In genomic region chr7:41502402-41502801, GRCm38 (mm10) we compare ENCODE assay signal across 20 mouse cellular contexts. TPM values are rescaled to one million over a fixed set of nuclear protein-coding genes. Genes with fewer than 3 reads are reported as not detected.
DNase-seq lines count a peak whose midpoint lies in the region; ATAC-seq and TF ChIP-seq lines count a peak whose summit lies in the region.
"Had no signal": no experiment of that assay in that cellular context is flagged by ENCODE, and none has a peak within 500 bp of the region (broad histone marks: within the 10 kb centered on the region; RNA-seq: fewer than 3 reads in every experiment).

No protein-coding gene starts in this region.

- DNase-seq in CD4-positive, CD25-positive, alpha-beta regulatory T cell, adult 2 months (ENCODE audit: low read depth, low spot score), result peak; percentile 7
- DNase-seq in kidney, adult 2 months, result no peak
- no peak for DNase-seq in kidney, adult 18-20 months
- peak; percentile 11 for DNase-seq in thymus, postnatal 4 days
- DNase-seq in thymus, postnatal 36 days, result no peak
- DNase-seq: adrenal gland, postnatal 10 days; gastrocnemius, postnatal 25 days; lung, embryonic 14.5 days; lung, postnatal 4 days; right cerebral cortex, postnatal 25 days had no signal

- peak; percentile 17; the same call in 1 of the 2 replicates for TF ChIP-seq CTCF in kidney, adult 2 months (conservative IDR thresholded peaks at IDR 0.05; ENCODE audit: insufficient read depth, insufficient read length, low read depth, low read length)

- WGBS in kidney, adult 2 months, result 57% methylated on average over 1 of the region's 1 CpGs
- WGBS in forebrain, embryonic 12.5 days, result 57% methylated on average over 1 of the region's 1 CpGs

- H3K4me1 ChIP-seq in kidney, adult 2 months (ENCODE audit: control insufficient read depth, insufficient read depth, low read length), result no peaks in the 10 kb centered on the region
- H3K4me1 ChIP-seq in forebrain, embryonic 12.5 days, result no peaks in the 10 kb centered on the region
- H3K4me1 ChIP-seq: embryonic facial prominence, embryonic 13.5 days; kidney, embryonic 15.5 days; limb, embryonic 13.5 days; midbrain, embryonic 12.5 days had no signal

- no peak for ATAC-seq in CD4-positive, CD25-positive, alpha-beta regulatory T cell, adult 4 months
- no peak for ATAC-seq in forebrain, embryonic 12.5 days (ENCODE audit: low FRiP score)
- no peak for ATAC-seq in erythroblast, adult 5-6 weeks (replicated peaks; ENCODE audit: low FRiP score, poor library complexity, severe bottlenecking)
- ATAC-seq: hindbrain, postnatal 0 days had no signal

- no peak overlapping the region for H3K4me2 ChIP-seq in forebrain, embryonic 12.5 days
- H3K4me2 ChIP-seq: embryonic facial prominence, embryonic 13.5 days; heart, embryonic 13.5 days; kidney, embryonic 15.5 days; limb, embryonic 13.5 days; lung, embryonic 14.5 days; midbrain, embryonic 12.5 days; neural tube, embryonic 13.5 days had no signal

- no peaks in the 10 kb centered on the region for H3K36me3 ChIP-seq in kidney, adult 2 months (ENCODE audit: control insufficient read depth, insufficient read depth, low read length)
- no peaks in the 10 kb centered on the region for H3K36me3 ChIP-seq in forebrain, embryonic 12.5 days (replicated peaks)
- H3K36me3 ChIP-seq: embryonic facial prominence, embryonic 13.5 days; heart, embryonic 13.5 days; kidney, embryonic 15.5 days; limb, embryonic 13.5 days; midbrain, embryonic 12.5 days; neural tube, embryonic 13.5 days had no signal

- TF ChIP-seq POLR2A in kidney, adult 2 months (IDR thresholded peaks at IDR 0.05; ENCODE audit: low read depth, low read length), result no peak

- 0 out of 2 replicates have a peak, but pooled peaks cover 5% of the 10 kb centered on the region for H3K9me3 ChIP-seq in forebrain, embryonic 12.5 days
- H3K9me3 ChIP-seq: kidney, embryonic 15.5 days; neural tube, embryonic 13.5 days had no signal

- H3K27me3 ChIP-seq in kidney, adult 2 months (replicated peaks; ENCODE audit: control insufficient read depth, insufficient read depth, low read length), result no peaks in the 10 kb centered on the region; the same call in 1 of the 2 replicates
- H3K27me3 ChIP-seq in forebrain, embryonic 12.5 days, result no peaks in the 10 kb centered on the region
- H3K27me3 ChIP-seq: embryonic facial prominence, embryonic 13.5 days; heart, embryonic 13.5 days; kidney, embryonic 15.5 days; limb, embryonic 13.5 days; midbrain, embryonic 12.5 days; neural tube, embryonic 13.5 days had no signal

- no peak overlapping the region for H3K4me3 ChIP-seq in kidney, adult 2 months (ENCODE audit: insufficient read depth, low read depth, low read length)
- H3K4me3 ChIP-seq in forebrain, embryonic 12.5 days (replicated peaks), result no peak overlapping the region
- H3K4me3 ChIP-seq: embryonic facial prominence, embryonic 13.5 days; heart, embryonic 13.5 days; kidney, embryonic 15.5 days; limb, embryonic 13.5 days; midbrain, embryonic 12.5 days; neural tube, embryonic 13.5 days had no signal

- H3K9ac ChIP-seq in forebrain, embryonic 12.5 days, result no peak overlapping the region
- H3K9ac ChIP-seq: embryonic facial prominence, embryonic 13.5 days; heart, embryonic 13.5 days; kidney, embryonic 15.5 days; limb, embryonic 13.5 days; lung, embryonic 14.5 days; midbrain, embryonic 12.5 days; neural tube, embryonic 13.5 days had no signal

- H3K27ac ChIP-seq in kidney, adult 2 months (ENCODE audit: insufficient read depth, low read depth, low read length), result no peak overlapping the region
- H3K27ac ChIP-seq in forebrain, embryonic 12.5 days, result no peak overlapping the region
- H3K27ac ChIP-seq: embryonic facial prominence, embryonic 13.5 days; heart, embryonic 13.5 days; hindbrain, postnatal 0 days; kidney, embryonic 15.5 days; limb, embryonic 13.5 days; midbrain, embryonic 12.5 days; neural tube, embryonic 13.5 days had no signal

RNA-seq across cellular contexts. Expression of gene AW146154, which starts 2.7 kb away (rescaled TPM):
- polyA plus RNA-seq in CD4-positive, CD25-positive, alpha-beta regulatory T cell, adult 4 months (2017; shearing (Covaris generic)), result 10 to 100 TPM; 17.1 to 19.1 TPM
- 3.9 and 4.7 TPM in 2 replicates for polyA plus RNA-seq in kidney, adult 2 months (2012; rRNA removed)
- polyA plus RNA-seq in forebrain, embryonic 12.5 days (2016; fragmentation: Nextera tagmentation; extraction: Ambion mirVana), result 7.7 and 9.0 TPM in 2 replicates
- total RNA-seq in erythroblast, adult 5-6 weeks (2015; ENCODE audit: low replicate concordance), result 1.7 and 4.8 TPM in 2 replicates
- total RNA-seq in erythroblast, adult 5-6 weeks (2017; ENCODE audit: low replicate concordance), result 4.0 and 4.7 TPM in 2 replicates

RNA-seq across cellular contexts. Expression of gene Gm20449, which starts 3.2 kb away (rescaled TPM):
- not detected for polyA plus RNA-seq in CD4-positive, CD25-positive, alpha-beta regulatory T cell, adult 4 months (2017; shearing (Covaris generic))
- polyA plus RNA-seq in kidney, adult 2 months (2012; rRNA removed), result 0.11 and 0.14 TPM in 2 replicates
- not detected in 2 replicates for polyA plus RNA-seq in forebrain, embryonic 12.5 days (2016; fragmentation: Nextera tagmentation; extraction: Ambion mirVana)
- total RNA-seq in erythroblast, adult 5-6 weeks (2015; ENCODE audit: low replicate concordance), result not detected in 2 replicates
- 0.14 TPM in 1 of 2 replicates, not detected in the other for total RNA-seq in erythroblast, adult 5-6 weeks (2017; ENCODE audit: low replicate concordance)
- total RNA-seq: gastrocnemius, postnatal 25 days; hindbrain, postnatal 0 days had no signal
- polyA plus RNA-seq: lung, embryonic 14.5 days had no signal

RNA-seq across cellular contexts. Expression of gene Vmn2r57, which starts 53.9 kb away (rescaled TPM):
- polyA plus RNA-seq in CD4-positive, CD25-positive, alpha-beta regulatory T cell, adult 4 months (2017; shearing (Covaris generic)), result not detected
- 0.23 and 0.25 TPM in 2 replicates for polyA plus RNA-seq in kidney, adult 2 months (2012; rRNA removed)
- polyA plus RNA-seq in forebrain, embryonic 12.5 days (2016; fragmentation: Nextera tagmentation; extraction: Ambion mirVana), result 0.06 and 0.23 TPM in 2 replicates
- not detected in 2 replicates for total RNA-seq in erythroblast, adult 5-6 weeks (2015; ENCODE audit: low replicate concordance)
- total RNA-seq in erythroblast, adult 5-6 weeks (2017; ENCODE audit: low replicate concordance), result not detected in 2 replicates

Comparison
In these comparisons a context has a peak if more than half of its experiments do, and no peak if none do; other contexts are left out.
1. DNase-seq: peak in CD4-positive, CD25-positive, alpha-beta regulatory T cell, adult 2 months (single experiment) and thymus, postnatal 4 days (single experiment); none in kidney, adult 2 months (single experiment), kidney, adult 18-20 months (single experiment) and thymus, postnatal 36 days (0 of 2).